Mouse (Mus musculus): Measurements from ENCODE around the gene Muc3. TPM values are rescaled to one million over a fixed set of nuclear protein-coding genes. Genes with fewer than 3 reads are reported as not detected.
"Not testable (repeated sequence)": the region's sequence is repeated elsewhere in the genome, so short reads cannot be mapped to it uniquely, and the experiment has no call there.

The Muc3 gene
- polyA plus RNA-seq, 1 experiment: not detected

GRCm38 (mm10) chr5:137129281-137129680 is 19.8 kb downstream of the Muc3 start:
- Histone ChIP-seq H3K4me3 (ENCODE audit: insufficient read depth, low read length) (no peak overlapping the region), H3K4me1 (ENCODE audit: control insufficient read depth, insufficient read depth, low read length) (no peaks in the 10 kb centered on the region), H3K27ac (ENCODE audit: insufficient read depth, low read depth, low read length) (no peak overlapping the region)
- TF ChIP-seq POLR2A (IDR thresholded peaks at IDR 0.05; ENCODE audit: borderline replicate concordance, low read depth, low read length) (no peak), CTCF (IDR thresholded peaks at IDR 0.05; ENCODE audit: low read depth, low read length) (no peak)

GRCm38 (mm10) chr5:137123516-137123915 is 25.6 kb downstream of the Muc3 start:
- no peak overlapping the region for H3K4me3 ChIP-seq (ENCODE audit: insufficient read depth, low read length)
- H3K4me1 ChIP-seq (ENCODE audit: control insufficient read depth, insufficient read depth, low read length): no peaks in the 10 kb centered on the region
- TF ChIP-seq POLR2A (IDR thresholded peaks at IDR 0.05; ENCODE audit: borderline replicate concordance, low read depth, low read length) (no peak), CTCF (IDR thresholded peaks at IDR 0.05; ENCODE audit: low read depth, low read length) (no peak)
- H3K27ac ChIP-seq (ENCODE audit: insufficient read depth, low read depth, low read length): no peak overlapping the region

GRCm38 (mm10) chr5:137122686-137123193 is 26.4 kb downstream of the Muc3 start:
- no peaks in the 10 kb centered on the region for H3K4me1 ChIP-seq (ENCODE audit: control insufficient read depth, insufficient read depth, low read length)
- TF ChIP-seq CTCF (IDR thresholded peaks at IDR 0.05; ENCODE audit: low read depth, low read length): peak; percentile 53; the same call in 1 of the 2 replicates
- TF ChIP-seq POLR2A (IDR thresholded peaks at IDR 0.05; ENCODE audit: borderline replicate concordance, low read depth, low read length): no peak
- no peak overlapping the region for H3K4me3 ChIP-seq (ENCODE audit: insufficient read depth, low read length)
- H3K27ac ChIP-seq (ENCODE audit: insufficient read depth, low read depth, low read length): no peak overlapping the region

- no peak for TF ChIP-seq CTCF (IDR thresholded peaks at IDR 0.05; ENCODE audit: low read depth, low read length)
- TF ChIP-seq POLR2A (IDR thresholded peaks at IDR 0.05; ENCODE audit: borderline replicate concordance, low read depth, low read length): no peak
Observed at GRCm38 (mm10) chr5:137121280-137121679, 27.8 kb downstream of the Muc3 start.

GRCm38 (mm10) chr5:137118878-137119277 is 30.2 kb downstream of the Muc3 start:
- Histone ChIP-seq H3K4me1 (ENCODE audit: control insufficient read depth, insufficient read depth, low read length) (peaks cover 8% of the 10 kb centered on the region), H3K4me3 (ENCODE audit: insufficient read depth, low read length) (no peak overlapping the region), H3K27ac (ENCODE audit: insufficient read depth, low read depth, low read length) (no peak overlapping the region)
- TF ChIP-seq CTCF (IDR thresholded peaks at IDR 0.05; ENCODE audit: low read depth, low read length): no peak
- TF ChIP-seq POLR2A (IDR thresholded peaks at IDR 0.05; ENCODE audit: borderline replicate concordance, low read depth, low read length): no peak

More at GRCm38 (mm10) chr5:137121280-137121679, 27.8 kb downstream of the Muc3 start:
- no peak overlapping the region for H3K27ac ChIP-seq (ENCODE audit: insufficient read depth, low read depth, low read length)
- peaks cover 3% of the 10 kb centered on the region for H3K4me1 ChIP-seq (ENCODE audit: control insufficient read depth, insufficient read depth, low read length)
- H3K4me3 ChIP-seq (ENCODE audit: insufficient read depth, low read length): no peak overlapping the region

GRCm38 (mm10) chr5:137117994-137118393 is 31.1 kb downstream of the Muc3 start:
- not testable (repeated sequence) for H3K4me1 ChIP-seq (ENCODE audit: control insufficient read depth, insufficient read depth, low read length); H3K27ac ChIP-seq (ENCODE audit: insufficient read depth, low read depth, low read length)

GRCm38 (mm10) chr5:137116987-137117386 is 32.1 kb downstream of the Muc3 start:
- TF ChIP-seq POLR2A (IDR thresholded peaks at IDR 0.05; ENCODE audit: borderline replicate concordance, low read depth, low read length) (no peak), CTCF (IDR thresholded peaks at IDR 0.05; ENCODE audit: low read depth, low read length) (no peak)
- Histone ChIP-seq H3K4me1 (ENCODE audit: control insufficient read depth, insufficient read depth, low read length) (peaks cover 8% of the 10 kb centered on the region), H3K4me3 (ENCODE audit: insufficient read depth, low read length) (no peak overlapping the region), H3K27ac (ENCODE audit: insufficient read depth, low read depth, low read length) (no peak overlapping the region)

More at GRCm38 (mm10) chr5:137117994-137118393, 31.1 kb downstream of the Muc3 start:
- H3K4me3 ChIP-seq (ENCODE audit: insufficient read depth, low read length): not testable (repeated sequence)

- Histone ChIP-seq H3K27ac (ENCODE audit: insufficient read depth, low read depth, low read length) (peak within 1 kb of the TSS; percentile 63), H3K4me1 (ENCODE audit: control insufficient read depth, insufficient read depth, low read length) (peaks cover 8% of the 10 kb centered on the region), H3K4me3 (ENCODE audit: insufficient read depth, low read length) (peak within 1 kb of the TSS; percentile 67)
- TF ChIP-seq CTCF (IDR thresholded peaks at IDR 0.05; ENCODE audit: low read depth, low read length) (no peak), POLR2A (IDR thresholded peaks at IDR 0.05; ENCODE audit: borderline replicate concordance, low read depth, low read length) (no peak)
Observed at GRCm38 (mm10) chr5:137115866-137116847, 33.0 kb downstream of the Muc3 start, which contains the start of gene Trim56. Gene Trim56 (minus strand): TSS chr5:137116209.

- no peak for TF ChIP-seq CTCF (IDR thresholded peaks at IDR 0.05; ENCODE audit: low read depth, low read length)
- TF ChIP-seq POLR2A (IDR thresholded peaks at IDR 0.05; ENCODE audit: borderline replicate concordance, low read depth, low read length): no peak
- peak overlapping the region; percentile 63 for H3K27ac ChIP-seq (ENCODE audit: insufficient read depth, low read depth, low read length)
- H3K4me1 ChIP-seq (ENCODE audit: control insufficient read depth, insufficient read depth, low read length): peaks cover 8% of the 10 kb centered on the region
- H3K4me3 ChIP-seq (ENCODE audit: insufficient read depth, low read length): peak overlapping the region; percentile 67
Observed at GRCm38 (mm10) chr5:137114891-137115561, 34.1 kb downstream of the Muc3 start.

Data from bone marrow macrophage, adult 2 months (primary cell).